Comparison of ENCODE assay signal across 7 mouse cellular contexts in the genomic region with DNA sequence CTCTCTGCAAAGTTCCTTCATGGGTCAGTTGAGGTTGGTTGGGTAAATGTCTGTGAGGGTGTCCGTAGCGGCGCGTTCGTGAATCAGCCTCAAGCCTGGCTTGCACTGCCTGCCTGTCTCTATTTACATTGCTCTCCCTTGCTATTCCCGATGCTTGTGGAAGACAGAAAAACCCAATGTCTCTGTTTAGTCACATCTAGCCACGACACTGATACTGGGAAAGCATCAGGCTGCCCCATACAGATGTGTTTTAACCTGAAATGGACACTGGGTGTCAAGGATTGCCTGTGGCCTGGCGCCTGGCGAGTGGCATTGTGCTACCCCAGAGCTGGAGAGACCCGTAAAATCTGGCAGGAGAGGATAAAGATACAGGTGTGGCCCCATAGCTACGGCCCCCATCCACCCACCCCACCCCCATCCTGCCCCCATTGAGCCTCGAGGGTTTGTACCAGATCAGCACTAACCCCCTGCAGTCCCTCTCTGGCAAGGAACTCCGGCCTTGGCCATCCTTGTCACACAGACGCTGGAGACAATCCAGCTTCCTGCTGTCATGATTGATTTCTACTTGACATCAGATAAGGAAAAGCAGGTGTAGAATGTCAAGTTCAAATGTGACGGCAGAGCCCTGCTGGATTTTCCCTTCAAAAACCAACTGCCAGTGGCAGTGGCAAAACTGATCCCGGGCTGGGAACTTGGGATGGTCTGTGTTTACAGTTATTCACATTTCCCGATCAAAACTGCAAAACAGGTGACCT.
DNase-seq lines count a peak whose midpoint lies in the region; ATAC-seq and TF ChIP-seq lines count a peak whose summit lies in the region.

No protein-coding gene starts in this region.

- peak overlapping the region; percentile 49 for H3K4me2 ChIP-seq in forebrain, embryonic 13.5 days
- H3K4me2 ChIP-seq in limb, embryonic 15.5 days, result peak overlapping the region; percentile 50
- H3K4me2 ChIP-seq in stomach, embryonic 14.5 days (replicated peaks; ENCODE audit: low read depth, low read length), result peak overlapping the region; percentile 49

- peaks cover 60% of the 10 kb centered on the region for H3K4me1 ChIP-seq in megakaryocyte, embryonic 14.5 days
- peaks cover 13% of the 10 kb centered on the region for H3K4me1 ChIP-seq in forebrain, embryonic 13.5 days
- H3K4me1 ChIP-seq in limb, embryonic 15.5 days, result peaks cover 16% of the 10 kb centered on the region
- peaks cover 9% of the 10 kb centered on the region; the same call in 1 of the 2 replicates for H3K4me1 ChIP-seq in stomach, embryonic 14.5 days (ENCODE audit: control insufficient read depth, insufficient read depth, low read length)

- no peaks in the 10 kb centered on the region for H3K9me3 ChIP-seq in megakaryocyte, embryonic 14.5 days
- no peaks in the 10 kb centered on the region for H3K9me3 ChIP-seq in forebrain, embryonic 13.5 days (replicated peaks)
- no peaks in the 10 kb centered on the region for H3K9me3 ChIP-seq in limb, embryonic 15.5 days
- no peaks in the 10 kb centered on the region for H3K9me3 ChIP-seq in stomach, embryonic 14.5 days (ENCODE audit: control insufficient read depth, low read depth, low read length)

- H3K9ac ChIP-seq in forebrain, embryonic 13.5 days, result no peak overlapping the region
- H3K9ac ChIP-seq in limb, embryonic 15.5 days, result no peak overlapping the region
- no peak overlapping the region for H3K9ac ChIP-seq in stomach, embryonic 14.5 days (replicated peaks; ENCODE audit: low read depth, low read length)

- peak overlapping the region; percentile 91 for H3K4me3 ChIP-seq in megakaryocyte, embryonic 14.5 days (replicated peaks)
- H3K4me3 ChIP-seq in forebrain, embryonic 13.5 days, result peak overlapping the region; percentile 22
- H3K4me3 ChIP-seq in limb, embryonic 15.5 days, result peak overlapping the region; percentile 24; the same call in 1 of the 2 replicates
- peak overlapping the region; percentile 11; the same call in 1 of the 2 replicates for H3K4me3 ChIP-seq in stomach, embryonic 14.5 days (ENCODE audit: low read depth, low read length)
- H3K4me3 ChIP-seq in left cerebral cortex, adult 2 months, result no peak overlapping the region

- no peaks in the 10 kb centered on the region for H3K27me3 ChIP-seq in megakaryocyte, embryonic 14.5 days (replicated peaks)
- peaks cover 32% of the 10 kb centered on the region for H3K27me3 ChIP-seq in forebrain, embryonic 13.5 days
- H3K27me3 ChIP-seq in limb, embryonic 15.5 days, result peaks cover 49% of the 10 kb centered on the region
- peaks cover 16% of the 10 kb centered on the region for H3K27me3 ChIP-seq in stomach, embryonic 14.5 days (ENCODE audit: control insufficient read depth, insufficient read depth, low read length)

- intact Hi-C loops in left cerebral cortex, postnatal 10 days (cut with DNase I), result no loop called here
- intact Hi-C loops in left cerebral cortex, adult 2 months (cut with DNase I), result loop anchor here (5.0 kb wide), 1 partner anchor 52 kb away; no protein-coding TSS in a partner anchor

- TF ChIP-seq CTCF in left cerebral cortex, adult 2 months (IDR thresholded peaks at IDR 0.05), result no peak

- DNase-seq in left cerebral cortex, postnatal 10 days (ENCODE audit: extremely low spot score in 1 of 2, low spot score in 2 of 2), result no peak
- DNase-seq in left cerebral cortex, adult 2 months (ENCODE audit: extremely low spot score in 1 of 2, low spot score in 2 of 2), result no peak

- H3K36me3 ChIP-seq in megakaryocyte, embryonic 14.5 days (replicated peaks; ENCODE audit: low read length), result no peaks in the 10 kb centered on the region
- no peaks in the 10 kb centered on the region for H3K36me3 ChIP-seq in forebrain, embryonic 13.5 days (ENCODE audit: poor library complexity, severe bottlenecking)
- no peaks in the 10 kb centered on the region for H3K36me3 ChIP-seq in limb, embryonic 15.5 days
- no peaks in the 10 kb centered on the region for H3K36me3 ChIP-seq in stomach, embryonic 14.5 days (ENCODE audit: control insufficient read depth, insufficient read depth, low read length)

- no peak for ATAC-seq in megakaryocyte, adult 5-6 weeks (ENCODE audit: poor library complexity, severe bottlenecking)
- ATAC-seq in forebrain, embryonic 13.5 days, result no peak
- ATAC-seq in limb, embryonic 15.5 days (ENCODE audit: insufficient number of reproducible peaks, low FRiP score, low TSS enrichment, low read depth), result no peak
- no peak for ATAC-seq in stomach, embryonic 14.5 days (ENCODE audit: insufficient number of reproducible peaks, insufficient read depth, low FRiP score, low read depth)

- H3K27ac ChIP-seq in forebrain, embryonic 13.5 days, result no peak overlapping the region
- no peak overlapping the region for H3K27ac ChIP-seq in limb, embryonic 15.5 days
- H3K27ac ChIP-seq in stomach, embryonic 14.5 days (ENCODE audit: low read length), result no peak overlapping the region
- H3K27ac ChIP-seq in left cerebral cortex, adult 2 months, result no peak overlapping the region

- WGBS in forebrain, embryonic 13.5 days, result 24% methylated on average over 17 of the region's 17 CpGs
- 22% methylated on average over 17 of the region's 17 CpGs for WGBS in limb, embryonic 15.5 days
- WGBS in stomach, embryonic 14.5 days, result 14% methylated on average over 17 of the region's 17 CpGs
